Mouse (Mus musculus) frontal cortex, postnatal 25 days (tissue): ENCODE results near the gene Ap1m2.
"Not testable (repeated sequence)": the region's sequence is repeated elsewhere in the genome, so short reads cannot be mapped to it uniquely, and the experiment has no call there.

Experiments
- DNase-seq, 2 experiments: peaks; one replicate each; pipeline ENCODE4 v3.0.0; 2022; ENCODE audit warnings: low spot score in 2 of 2

Ap1m2 gene

DNA sequence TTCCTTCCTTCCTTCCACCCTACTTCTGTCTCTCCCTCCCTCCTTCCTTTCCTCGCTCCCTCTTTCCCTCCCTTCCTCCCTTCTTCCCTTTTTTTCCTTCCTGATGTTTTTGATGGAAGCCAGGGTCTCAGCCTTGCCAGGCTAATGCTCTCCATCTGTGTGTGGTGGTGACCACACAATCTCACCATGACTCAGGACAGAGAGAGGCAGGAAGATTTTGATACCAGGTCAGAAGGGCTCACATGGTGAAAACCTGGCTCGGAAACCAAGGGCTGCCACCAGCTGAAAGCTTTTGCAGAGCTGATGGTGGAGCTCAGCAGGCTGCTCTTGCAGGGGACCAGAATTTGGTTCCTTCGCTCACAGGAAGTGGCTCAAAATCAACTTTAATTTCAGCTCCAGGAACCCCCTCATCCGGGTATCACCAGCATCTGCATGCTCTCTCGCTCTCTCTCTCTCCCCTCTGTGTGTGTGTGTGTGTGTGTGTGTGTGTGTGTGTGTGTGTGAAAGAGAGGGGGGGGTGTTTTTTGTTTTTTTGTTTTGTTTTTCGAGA lies 51.6 kb downstream of the Ap1m2 start:
- no peak for DNase-seq

DNA sequence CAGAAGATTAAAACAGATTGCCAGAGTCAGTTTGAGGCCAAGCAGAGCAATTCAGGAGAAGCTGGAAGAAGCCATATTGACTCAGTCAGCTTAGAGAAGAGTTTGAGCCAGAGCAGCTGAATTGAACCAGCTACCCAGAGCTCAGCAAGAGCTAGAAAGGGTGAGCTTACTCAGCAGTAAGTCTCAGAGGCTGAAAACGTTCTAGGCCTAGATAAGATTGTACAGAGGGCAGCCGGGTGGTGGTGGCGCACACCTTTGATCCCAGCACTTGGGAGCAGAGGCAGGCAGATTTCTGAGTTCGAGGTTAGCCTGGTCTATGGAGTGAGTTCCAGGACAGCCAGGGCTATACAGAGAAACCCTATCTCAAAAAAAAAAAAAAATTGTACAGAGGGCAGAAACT lies 55.8 kb downstream of the Ap1m2 start:
- not testable (repeated sequence) for DNase-seq

DNA sequence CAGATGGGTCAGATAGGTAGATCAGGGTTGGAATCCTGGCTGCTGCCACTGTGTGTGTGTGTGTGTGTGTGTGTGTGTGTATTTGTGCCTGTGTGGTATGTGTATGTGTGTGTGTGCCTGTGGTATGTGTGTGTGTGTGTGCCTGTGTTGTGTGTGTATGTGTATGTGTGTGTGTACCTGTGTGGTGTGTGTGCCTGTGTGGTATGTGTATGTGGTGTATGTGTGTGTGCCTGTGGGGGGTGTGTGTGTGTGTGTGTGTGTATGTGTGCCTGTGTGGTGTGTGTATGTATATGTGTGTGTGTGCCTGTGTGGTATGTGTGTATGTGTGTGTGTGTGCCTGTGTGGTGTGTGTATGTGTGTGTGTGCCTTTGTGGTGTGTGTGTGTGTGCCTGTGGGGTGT lies 57.4 kb downstream of the Ap1m2 start:
- no peak for DNase-seq

DNA sequence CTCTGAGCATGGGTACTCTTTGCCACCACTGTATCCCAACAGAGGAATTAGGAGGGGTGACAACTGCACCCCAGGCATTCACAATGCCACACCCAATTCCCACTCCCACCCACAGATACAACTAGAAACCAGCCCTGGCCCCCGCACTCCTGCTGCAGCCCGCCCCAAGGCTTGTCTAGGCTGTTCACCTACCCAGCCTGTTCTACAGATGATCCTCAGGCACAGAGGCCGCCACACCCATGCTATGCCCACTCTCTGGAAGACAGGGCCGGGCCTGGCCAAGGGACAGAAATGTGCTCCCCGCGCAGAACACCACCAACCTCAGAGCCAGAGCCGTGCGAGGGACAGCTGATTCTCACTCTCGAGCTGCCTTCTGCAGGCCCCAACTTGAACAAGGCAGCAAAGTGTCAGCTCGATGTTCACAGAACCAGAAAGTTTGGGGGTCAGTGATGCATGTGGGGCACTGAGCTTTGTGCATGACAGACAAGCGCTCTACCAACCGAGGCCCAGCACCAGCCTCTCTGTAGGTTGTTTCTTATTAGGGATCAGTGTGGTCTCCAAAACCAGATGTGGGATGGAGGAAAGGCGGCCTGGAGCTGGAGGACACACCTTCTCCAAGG lies 60.9 kb downstream of the Ap1m2 start:
- no peak for DNase-seq

DNA sequence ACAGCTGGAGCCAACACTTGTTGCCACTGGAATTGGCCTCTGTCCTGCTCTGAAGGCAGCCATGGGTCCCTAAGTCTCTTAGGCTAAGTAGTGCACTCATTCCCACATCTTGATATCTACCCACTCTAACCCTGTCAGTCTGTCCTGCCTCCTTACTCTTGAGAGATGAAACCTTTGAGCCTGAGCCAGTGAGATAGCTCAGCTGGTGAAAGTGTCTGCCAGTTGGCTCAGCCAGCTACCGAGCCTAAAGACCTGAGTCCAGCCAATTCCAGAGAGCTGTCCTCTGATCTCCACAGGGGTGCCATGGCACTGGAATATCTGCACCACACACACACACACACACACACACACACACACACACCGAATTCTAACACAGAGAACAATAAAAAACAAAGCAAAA lies 61.6 kb downstream of the Ap1m2 start:
- DNase-seq, result no peak

DNA sequence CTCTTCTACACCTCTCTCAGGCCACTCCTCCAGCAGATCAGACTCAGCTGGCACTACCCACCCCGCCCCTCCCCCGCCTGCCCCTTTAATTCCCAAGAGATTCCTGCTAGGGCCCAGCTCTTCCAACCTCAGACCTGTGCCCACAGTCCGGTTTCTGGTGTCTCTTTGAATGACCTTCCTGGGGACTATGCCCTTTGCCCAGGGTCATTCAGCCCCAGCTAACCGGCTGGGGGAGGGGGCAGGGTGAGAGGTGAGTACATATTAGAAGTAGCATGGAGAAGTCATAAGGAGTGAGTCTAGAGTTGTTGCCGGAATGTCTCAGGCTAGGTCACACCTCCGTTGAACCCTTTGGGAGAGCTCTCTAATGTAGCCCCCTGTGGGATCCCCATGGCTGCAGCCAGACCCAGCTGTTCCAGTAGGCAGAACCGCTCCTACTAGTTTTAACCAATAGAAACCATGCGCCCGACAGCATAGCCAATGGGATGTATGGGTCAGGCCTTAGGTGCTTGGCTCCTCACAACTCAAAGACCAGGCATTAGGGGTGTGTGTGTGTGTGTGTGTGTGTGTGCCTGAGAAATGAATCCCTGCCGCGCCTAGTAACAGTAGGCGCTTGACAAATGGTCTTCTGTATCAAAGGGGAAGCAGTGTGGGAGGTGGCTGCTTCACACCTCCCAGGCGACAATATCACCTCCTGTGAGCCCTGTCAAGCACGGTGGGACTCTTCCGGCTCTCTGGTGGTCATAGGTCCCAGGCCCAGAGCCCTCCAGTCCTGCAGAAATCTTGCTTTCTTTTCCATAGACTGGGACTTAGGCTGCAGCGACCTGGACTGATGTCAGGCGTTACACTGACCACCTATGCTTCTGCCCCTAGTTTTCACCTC lies 62.3 kb downstream of the Ap1m2 start:
- no peak for DNase-seq

DNA sequence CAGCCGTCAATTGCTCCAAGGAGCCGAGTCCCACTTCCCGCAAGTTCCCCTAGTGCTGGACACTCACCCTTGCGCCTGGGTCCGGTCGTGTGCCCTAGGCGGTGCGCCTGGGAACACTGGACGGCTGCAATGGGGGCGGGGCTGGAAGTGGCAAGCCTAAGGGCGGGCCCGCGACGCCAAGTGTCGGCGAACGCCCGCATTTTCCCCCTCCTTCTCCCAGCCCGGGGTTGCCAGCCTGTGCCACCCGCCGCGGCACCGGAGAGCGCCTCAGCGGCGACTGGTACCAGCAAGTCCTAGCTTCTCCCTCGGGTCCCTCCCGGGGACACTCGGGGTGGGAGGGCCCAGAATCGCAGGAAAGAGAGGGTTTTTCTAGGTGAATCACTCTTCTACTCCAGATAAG lies 63.8 kb downstream of the Ap1m2 start, which contains the start of gene S1pr5:
S1pr5 (minus strand) TSS at position 118 of the 400 bp plus-strand sequence.
- no peak for DNase-seq

DNA sequence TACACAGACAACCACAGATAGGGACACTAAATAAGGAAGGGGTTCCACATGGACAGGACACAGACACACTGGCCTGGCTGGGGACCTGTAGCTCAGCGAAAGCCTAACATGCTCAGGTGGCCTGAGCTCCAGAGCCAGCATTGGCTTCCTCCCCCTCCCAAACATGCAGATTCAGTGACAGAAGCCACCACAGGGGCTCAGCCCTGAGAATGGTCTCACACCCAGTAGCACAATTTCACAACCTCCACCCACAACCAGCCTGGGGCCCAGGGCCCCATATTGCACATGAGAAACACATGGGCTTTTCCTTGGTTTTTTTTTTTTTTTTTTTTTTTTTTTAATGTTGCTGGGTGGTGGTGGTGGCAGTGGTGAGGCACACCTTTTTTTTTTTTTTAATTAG lies 65.8 kb downstream of the Ap1m2 start:
- DNase-seq, result no peak

DNA sequence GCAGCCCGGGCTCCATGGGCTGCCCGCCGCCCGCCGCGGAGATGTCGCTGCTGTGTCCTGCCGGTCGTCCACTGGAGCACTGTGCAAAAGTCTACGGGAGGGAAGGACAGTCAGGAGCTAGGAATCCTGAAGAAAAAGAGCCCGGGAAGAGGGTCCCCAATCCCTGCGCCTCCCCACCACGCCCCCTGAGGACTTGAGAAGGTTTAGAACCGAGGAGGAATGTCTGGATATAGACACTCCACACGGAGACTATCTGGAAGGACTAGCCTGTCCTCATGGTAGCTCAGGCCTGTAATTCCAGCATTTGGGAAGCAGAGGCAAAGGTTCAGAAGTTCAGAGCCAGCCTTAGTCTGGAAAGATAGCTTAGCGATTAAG lies 67.0 kb downstream of the Ap1m2 start:
- no peak for DNase-seq

DNA sequence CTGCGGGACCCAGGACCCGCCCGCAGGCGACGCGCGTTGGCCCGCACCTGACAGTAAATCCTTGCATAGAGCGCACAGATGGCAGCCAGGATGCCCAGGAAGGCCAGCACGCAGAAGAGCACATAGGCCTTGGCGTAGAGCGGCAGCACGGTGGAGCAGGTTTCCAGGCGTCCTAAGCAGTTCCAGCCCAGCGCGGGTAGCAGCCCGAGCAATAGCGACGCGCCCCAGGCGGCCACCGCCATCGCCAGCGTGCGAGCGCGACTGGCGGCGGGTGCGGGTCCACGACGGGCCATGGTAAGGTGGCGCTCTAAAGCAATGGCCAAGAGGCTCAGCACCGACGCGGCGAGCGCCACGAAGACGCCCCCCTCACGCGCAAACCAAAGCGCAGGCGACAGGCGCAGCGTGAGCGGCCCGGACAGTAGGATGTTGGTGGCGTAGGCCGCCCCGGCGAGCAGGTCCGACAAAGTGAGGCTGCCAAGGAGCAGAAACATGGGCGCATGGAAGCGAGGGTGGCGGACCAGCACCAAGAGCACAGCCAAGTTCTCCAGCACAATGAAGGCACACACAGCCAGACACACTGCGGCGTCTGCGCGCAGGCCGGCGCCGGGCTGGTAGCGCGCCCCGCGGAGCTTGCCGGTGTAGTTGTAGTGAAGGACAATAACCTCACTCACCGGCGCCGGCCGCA lies 67.6 kb downstream of the Ap1m2 start:
- no peak for DNase-seq
